Comparison of ENCODE assay signal across 12 mouse cellular contexts in the genomic region with DNA sequence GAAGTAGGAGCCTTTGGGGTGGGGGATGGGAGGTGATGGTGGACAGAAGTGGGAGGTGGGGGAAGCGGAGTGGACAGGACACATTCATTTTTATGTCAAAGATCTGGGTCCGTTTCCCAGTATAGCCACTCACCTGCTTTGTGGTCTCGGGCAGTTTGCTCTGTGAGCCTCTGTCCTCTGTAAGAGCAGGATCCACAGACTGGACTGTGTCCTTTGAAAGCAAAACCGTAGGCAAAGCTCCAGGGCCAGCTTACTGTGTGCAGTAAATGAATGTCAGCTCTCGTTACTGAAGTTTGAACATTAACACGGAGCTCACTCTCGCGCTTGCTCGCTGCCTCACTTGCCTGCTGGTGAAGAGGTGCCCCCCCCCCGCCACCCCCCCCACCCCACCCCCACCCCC.
DNase-seq lines count a peak whose midpoint lies in the region; ATAC-seq and TF ChIP-seq lines count a peak whose summit lies in the region.
"Had no signal": no experiment of that assay in that cellular context is flagged by ENCODE, and none has a peak within 500 bp of the region (broad histone marks: within the 10 kb centered on the region; RNA-seq: fewer than 3 reads in every experiment).

No protein-coding gene starts in this region.

- H3K4me2 ChIP-seq in intestine, embryonic 16.5 days (ENCODE audit: low read depth, low read length) = peak overlapping the region; percentile 42

- H3K9ac ChIP-seq in intestine, embryonic 16.5 days (ENCODE audit: low read depth, low read length) = peak overlapping the region; percentile 41; the same call in 1 of the 2 replicates
- peak overlapping the region; percentile 28 for H3K9ac ChIP-seq in liver, adult 2 months (ENCODE audit: low read depth, low read length)

- intact Hi-C loops in heart, postnatal 36 days (cut with DNase I) = no loop called here

- H3K27me3 ChIP-seq in intestine, embryonic 16.5 days (replicated peaks; ENCODE audit: control insufficient read depth, insufficient read depth, low read length) = no peaks in the 10 kb centered on the region
- no peaks in the 10 kb centered on the region for H3K27me3 ChIP-seq in liver, adult 2 months (ENCODE audit: control insufficient read depth, insufficient read depth, low read length)
- H3K27me3 ChIP-seq: megakaryocyte, embryonic 14.5 days had no signal

- H3K9me3 ChIP-seq in intestine, embryonic 16.5 days (ENCODE audit: control insufficient read depth, low read length) = no peaks in the 10 kb centered on the region
- H3K9me3 ChIP-seq: megakaryocyte, embryonic 14.5 days had no signal

- peak overlapping the region; percentile 71 for H3K27ac ChIP-seq in intestine, embryonic 16.5 days (ENCODE audit: low read length)
- peak overlapping the region; percentile 68 for H3K27ac ChIP-seq in liver, adult 2 months (replicated peaks; ENCODE audit: insufficient read depth, low read depth, low read length)
- no peak overlapping the region; the same call in 1 of the 2 replicates for H3K27ac ChIP-seq in layer of hippocampus, adult 2 months

- TF ChIP-seq CTCF in liver, adult 2 months (IDR thresholded peaks at IDR 0.05; ENCODE audit: low read depth, low read length) = no peak
- no peak for TF ChIP-seq CTCF in layer of hippocampus, adult 2 months (conservative IDR thresholded peaks at IDR 0.05)

- TF ChIP-seq POLR2A in liver, adult 2 months (IDR thresholded peaks at IDR 0.05; ENCODE audit: extremely low read depth, insufficient read depth, low read length) = peak; percentile 26; the same call in 1 of the 2 replicates

- H3K79me2 ChIP-seq in liver, adult 2 months (ENCODE audit: control insufficient read depth, insufficient read depth, low read length) = 0 out of 2 replicates have a peak, but pooled peaks cover 2% of the 10 kb centered on the region

- ATAC-seq in intestine, embryonic 16.5 days = peak; percentile 86
- ATAC-seq: CD4-positive, CD25-positive, alpha-beta regulatory T cell, adult 4 months; inflammation-experienced regulatory T-cells, adult 6 months had no signal

- H3K4me3 ChIP-seq in intestine, embryonic 16.5 days (ENCODE audit: low read length) = no peak overlapping the region
- peak overlapping the region; percentile 13 for H3K4me3 ChIP-seq in liver, adult 2 months (ENCODE audit: insufficient read depth, low read depth, low read length)
- no peak overlapping the region for H3K4me3 ChIP-seq in layer of hippocampus, adult 2 months
- H3K4me3 ChIP-seq: megakaryocyte, embryonic 14.5 days had no signal

- WGBS in intestine, embryonic 16.5 days = 15% methylated on average over 9 of the region's 10 CpGs
- 6% methylated on average over 9 of the region's 10 CpGs for WGBS in liver, adult 2 months

- DNase-seq in heart, adult 18-20 months = peak; percentile 22 to 35
- DNase-seq in heart, postnatal 36 days = no peak
- peak; percentile 36 to 53 for DNase-seq in adrenal gland, postnatal 36 days
- peak; percentile 98 for DNase-seq in liver, adult 2 months (ENCODE audit: extremely low read depth, low read depth, low spot score)
- DNase-seq in MN1 (ENCODE audit: low spot score) = no peak
- DNase-seq in urinary bladder, adult 18-20 months (ENCODE audit: low spot score in 2 of 2) = no peak
- no peak for DNase-seq in layer of hippocampus, adult 2 months (ENCODE audit: low spot score in 2 of 2)
- DNase-seq: thymus, postnatal 36 days had no signal

- peaks cover 27% of the 10 kb centered on the region for H3K4me1 ChIP-seq in intestine, embryonic 16.5 days (ENCODE audit: control insufficient read depth, insufficient read depth, low read length)
- peaks cover 38% of the 10 kb centered on the region for H3K4me1 ChIP-seq in liver, adult 2 months (ENCODE audit: control insufficient read depth, insufficient read depth, low read length)
- H3K4me1 ChIP-seq: megakaryocyte, embryonic 14.5 days had no signal

- H3K36me3 ChIP-seq in intestine, embryonic 16.5 days (ENCODE audit: control insufficient read depth, insufficient read depth, low read length) = no peaks in the 10 kb centered on the region
- no peaks in the 10 kb centered on the region for H3K36me3 ChIP-seq in liver, adult 2 months (ENCODE audit: control insufficient read depth, insufficient read depth, low read length)

Comparison
In these comparisons a context has a peak if more than half of its experiments do, and no peak if none do; other contexts are left out.
1. DNase-seq: peak in heart, adult 18-20 months (2 of 2), adrenal gland, postnatal 36 days (2 of 2) and liver, adult 2 months (single experiment); none in heart, postnatal 36 days (0 of 2), MN1 (single experiment), urinary bladder, adult 18-20 months (0 of 2) and layer of hippocampus, adult 2 months (0 of 2).